Mouse (Mus musculus): ENCODE measurements around the gene Amz2.

DNA sequence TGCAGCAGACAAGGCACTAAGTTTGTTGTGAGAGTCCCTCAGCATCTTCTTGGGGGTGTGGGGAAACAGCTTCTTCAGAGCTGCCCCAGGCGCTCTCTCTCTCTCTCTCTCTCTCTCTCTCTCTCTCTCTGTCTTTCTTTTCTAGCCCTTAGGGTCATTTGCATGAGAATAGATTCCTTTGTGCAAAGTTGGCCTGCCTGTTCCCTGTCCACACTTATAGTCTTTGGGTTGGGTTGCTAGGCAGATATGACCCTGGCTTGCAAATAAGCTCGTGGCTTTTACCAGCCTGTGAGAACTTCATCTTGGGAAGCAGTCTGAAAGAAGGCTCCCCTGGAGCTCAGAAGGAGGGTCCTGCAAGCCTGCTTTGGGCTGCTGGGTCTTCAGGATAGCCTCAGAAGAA, 50.5 kb downstream of the Amz2 start:
- TF ChIP-seq POLR2A (IDR thresholded peaks at IDR 0.05; ENCODE audit: low read depth, low read length) (no peak), CTCF (conservative IDR thresholded peaks at IDR 0.05; ENCODE audit: insufficient read depth, insufficient read length, low read depth, low read length) (no peak)

Measured in kidney, adult 2 months (tissue).